Mouse (Mus musculus): ENCODE measurements around the gene Dnaaf1. TPM values are rescaled to one million over a fixed set of nuclear protein-coding genes. Genes with fewer than 3 reads are reported as not detected.

Dnaaf1 gene
- polyA plus RNA-seq, 1 experiment from 2014 or later: 0.11 TPM

DNA sequence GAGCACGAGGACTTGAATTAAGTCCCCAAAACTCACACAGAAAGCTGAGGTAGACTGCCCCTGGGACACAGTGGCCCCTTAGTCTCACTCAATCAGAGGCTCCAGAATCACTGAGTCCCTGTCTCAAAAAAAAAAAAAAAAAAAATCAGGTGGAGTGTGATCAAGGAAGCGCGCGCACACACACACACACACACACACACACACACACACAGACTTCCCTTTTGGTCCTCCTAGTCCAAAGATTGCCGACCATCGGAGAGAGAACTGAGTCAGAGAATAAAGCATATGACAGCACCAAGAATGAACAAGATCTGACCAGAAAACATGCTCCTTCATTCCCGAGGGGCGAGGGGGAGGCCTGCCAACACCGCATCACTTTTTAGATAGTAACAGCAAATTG, 17.9 kb upstream of the Dnaaf1 start:
- Histone ChIP-seq H3K27ac (no peak overlapping the region), H3K4me3 (peak overlapping the region; percentile 89), H3K27me3 (ENCODE audit: poor library complexity, severe bottlenecking) (no peaks in the 10 kb centered on the region), H3K9me3 (no peaks in the 10 kb centered on the region), H3K36me3 (replicated peaks) (peaks cover 24% of the 10 kb centered on the region), H3K4me1 (peaks cover 22% of the 10 kb centered on the region)
- 78% methylated on average over 9 of the region's 9 CpGs for WGBS
- no peak for DNase-seq (ENCODE audit: extremely low spot score, low spot score)

DNA sequence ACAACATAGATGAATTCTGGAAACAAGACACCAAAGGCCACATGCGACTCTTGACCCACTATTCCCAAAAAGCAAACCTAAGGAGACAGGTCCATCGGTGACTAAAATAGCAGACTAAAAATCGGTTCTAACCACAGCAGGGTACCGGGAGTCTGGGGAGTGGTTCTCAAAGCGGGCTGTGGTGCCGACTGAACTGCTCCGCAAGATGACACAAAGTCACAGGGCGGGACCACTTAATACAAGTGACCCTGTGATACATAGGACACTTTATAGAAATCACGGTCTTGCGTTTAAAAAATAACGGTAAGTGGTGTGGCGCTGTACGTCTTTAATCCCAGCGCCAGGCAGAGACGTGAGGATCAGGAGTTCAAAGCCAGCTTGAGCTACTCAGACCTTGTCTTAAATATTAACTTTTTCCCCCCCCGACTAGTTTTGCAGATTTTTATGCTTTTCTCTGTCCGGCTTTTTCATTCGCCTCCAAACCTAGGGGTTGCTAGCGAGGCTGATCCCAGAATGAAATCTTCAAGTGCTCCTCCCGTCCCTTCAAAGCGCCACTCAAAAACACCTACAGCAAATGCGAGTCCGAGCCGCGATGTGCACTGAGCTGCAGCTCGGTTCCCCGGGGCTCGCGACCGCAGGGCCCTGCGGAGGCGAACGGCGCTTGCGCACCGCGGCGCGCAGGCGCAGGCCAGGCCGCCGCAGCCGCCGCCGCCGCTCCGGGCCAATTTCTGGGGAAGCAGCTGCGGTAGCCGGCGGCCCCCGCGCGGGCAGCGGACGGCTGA, 17.0 kb upstream of the Dnaaf1 start:
- no peak for DNase-seq (ENCODE audit: extremely low spot score, low spot score)
- WGBS: 2% methylated on average over 55 of the region's 55 CpGs
- peak overlapping the region; percentile 95 for H3K27ac ChIP-seq
- H3K27me3 ChIP-seq (ENCODE audit: poor library complexity, severe bottlenecking): no peaks in the 10 kb centered on the region
- H3K4me1 ChIP-seq: peaks cover 21% of the 10 kb centered on the region
- peaks cover 32% of the 10 kb centered on the region for H3K36me3 ChIP-seq (replicated peaks)
- no peaks in the 10 kb centered on the region for H3K9me3 ChIP-seq
- peak overlapping the region; percentile 89 for H3K4me3 ChIP-seq

DNA sequence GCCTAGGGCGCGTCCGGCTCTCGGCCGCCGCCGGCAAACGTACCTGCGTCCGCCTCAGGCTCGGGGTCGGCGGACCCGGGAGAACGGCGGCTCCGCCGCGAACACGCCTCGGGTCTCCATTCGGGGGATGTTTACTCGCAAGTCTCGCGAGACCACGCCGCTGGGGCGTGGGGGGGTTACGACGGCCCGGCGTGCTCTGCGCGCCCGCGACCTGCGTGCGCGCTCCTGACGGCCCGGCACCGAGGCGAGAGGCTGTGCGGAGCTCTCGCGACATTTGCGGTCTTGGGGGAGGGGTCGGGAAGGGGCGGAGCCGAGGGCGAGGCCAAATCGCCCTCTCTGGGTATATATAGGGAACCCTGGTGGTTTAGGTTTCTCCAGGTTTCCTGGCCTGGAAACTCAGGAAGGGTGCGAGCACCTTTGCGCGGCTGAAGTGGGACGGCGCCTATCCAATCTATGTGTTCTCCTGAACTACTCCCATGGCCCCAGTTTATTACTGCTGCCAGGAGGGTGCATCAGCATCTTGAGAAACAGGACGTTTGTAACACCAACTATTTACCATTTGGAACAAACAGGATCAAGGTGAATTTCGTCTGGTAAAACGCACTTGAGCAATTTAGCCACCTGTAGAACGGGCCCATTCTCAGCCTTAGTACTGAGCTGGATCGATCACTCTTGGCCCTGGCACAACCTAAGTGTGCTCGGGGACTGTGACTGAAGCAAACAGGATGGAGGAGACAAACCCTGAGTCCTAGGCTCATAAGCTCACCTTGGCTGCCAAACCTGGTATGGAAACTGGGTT, 16.2 kb upstream of the Dnaaf1 start, which contains the start of gene Mbtps1:
Mbtps1 (minus strand) TSS at position 133 of the 799 bp plus-strand sequence.
- H3K4me1 ChIP-seq: peaks cover 19% of the 10 kb centered on the region
- H3K9me3 ChIP-seq: no peaks in the 10 kb centered on the region
- no peaks in the 10 kb centered on the region for H3K27me3 ChIP-seq (ENCODE audit: poor library complexity, severe bottlenecking)
- peaks cover 40% of the 10 kb centered on the region for H3K36me3 ChIP-seq (replicated peaks)
- H3K4me3 ChIP-seq: peak within 1 kb of the TSS; percentile 89
- DNase-seq (ENCODE audit: extremely low spot score, low spot score): peak; percentile 98
- WGBS: 7% methylated on average over 63 of the region's 63 CpGs
- H3K27ac ChIP-seq: peak within 1 kb of the TSS; percentile 95

DNA sequence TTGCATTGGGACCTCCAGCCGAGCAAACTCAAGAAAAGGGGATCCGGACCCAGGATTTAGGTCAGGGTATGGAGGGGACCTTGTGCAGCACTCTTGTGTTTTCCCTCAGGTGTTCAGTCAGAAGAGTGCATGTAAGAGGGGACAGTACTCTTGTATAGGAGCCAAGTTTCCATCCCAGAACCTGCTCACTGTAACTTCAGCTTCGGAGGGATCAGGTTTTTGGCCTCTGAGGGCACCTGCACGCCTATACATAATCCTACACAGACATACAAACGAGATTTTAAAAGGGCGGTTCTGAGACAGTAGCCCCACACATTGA, 15.7 kb upstream of the Dnaaf1 start:
- no peak for DNase-seq (ENCODE audit: extremely low spot score, low spot score)
- peaks cover 43% of the 10 kb centered on the region for H3K36me3 ChIP-seq (replicated peaks)
- peak overlapping the region; percentile 89 for H3K4me3 ChIP-seq
- peak overlapping the region; percentile 95; the same call in 1 of the 2 replicates for H3K27ac ChIP-seq
- peaks cover 19% of the 10 kb centered on the region for H3K4me1 ChIP-seq
- WGBS: 92% methylated on average over 6 of the region's 6 CpGs
- H3K9me3 ChIP-seq: no peaks in the 10 kb centered on the region
- H3K27me3 ChIP-seq (ENCODE audit: poor library complexity, severe bottlenecking): no peaks in the 10 kb centered on the region

DNA sequence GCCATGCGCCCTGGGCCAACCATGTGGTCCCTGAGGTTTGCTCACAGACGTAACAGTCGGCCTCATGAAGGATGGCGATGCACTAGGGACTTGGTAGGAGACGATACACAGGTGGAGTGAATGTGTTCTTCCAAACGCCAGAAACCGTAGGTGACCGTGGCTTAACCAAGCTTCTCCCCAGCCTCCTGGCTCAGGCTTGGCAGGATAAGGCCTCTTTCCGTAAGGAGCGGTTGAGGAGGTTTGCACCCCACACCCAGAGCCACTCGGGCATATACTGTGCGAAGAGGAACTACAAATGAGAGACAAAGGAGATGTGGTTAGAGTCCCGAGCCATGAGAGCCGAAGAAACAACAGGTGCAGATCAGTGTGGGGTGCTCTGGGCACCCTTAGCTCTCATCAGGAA, 11.2 kb upstream of the Dnaaf1 start:
- no peaks in the 10 kb centered on the region for H3K27me3 ChIP-seq (ENCODE audit: poor library complexity, severe bottlenecking)
- H3K4me1 ChIP-seq: peaks cover 5% of the 10 kb centered on the region; the same call in 1 of the 2 replicates
- DNase-seq (ENCODE audit: extremely low spot score, low spot score): no peak
- no peak overlapping the region for H3K27ac ChIP-seq
- H3K4me3 ChIP-seq: no peak overlapping the region
- H3K9me3 ChIP-seq: no peaks in the 10 kb centered on the region
- H3K36me3 ChIP-seq (replicated peaks): peaks cover 69% of the 10 kb centered on the region
- 93% methylated on average over 14 of the region's 14 CpGs for WGBS

DNA sequence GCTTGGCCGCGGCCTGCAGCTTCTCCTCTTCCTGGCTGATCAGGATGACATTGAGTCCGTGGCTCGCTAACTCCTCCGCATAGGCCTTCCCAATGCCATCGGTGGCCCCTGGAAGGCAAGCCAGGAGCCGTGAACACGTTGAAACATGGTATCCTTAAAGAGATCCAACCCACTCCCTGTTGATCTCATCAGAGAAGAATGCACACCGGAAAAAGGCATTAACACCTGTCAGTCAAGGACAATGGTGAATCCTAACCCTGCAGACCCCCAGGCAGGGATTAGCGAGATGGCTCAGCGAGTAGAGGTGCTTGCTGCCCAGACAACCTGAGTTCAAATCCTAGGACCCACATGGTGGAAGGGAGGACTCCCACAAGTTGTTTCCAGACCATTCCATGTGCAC, 8.7 kb upstream of the Dnaaf1 start:
- Histone ChIP-seq H3K27ac (no peak overlapping the region), H3K27me3 (ENCODE audit: poor library complexity, severe bottlenecking) (no peaks in the 10 kb centered on the region), H3K9me3 (no peaks in the 10 kb centered on the region), H3K36me3 (replicated peaks) (peaks cover 75% of the 10 kb centered on the region), H3K4me3 (no peak overlapping the region), H3K4me1 (peaks cover 9% of the 10 kb centered on the region; the same call in 1 of the 2 replicates)
- DNase-seq (ENCODE audit: extremely low spot score, low spot score): no peak
- WGBS: 84% methylated on average over 11 of the region's 11 CpGs

DNA sequence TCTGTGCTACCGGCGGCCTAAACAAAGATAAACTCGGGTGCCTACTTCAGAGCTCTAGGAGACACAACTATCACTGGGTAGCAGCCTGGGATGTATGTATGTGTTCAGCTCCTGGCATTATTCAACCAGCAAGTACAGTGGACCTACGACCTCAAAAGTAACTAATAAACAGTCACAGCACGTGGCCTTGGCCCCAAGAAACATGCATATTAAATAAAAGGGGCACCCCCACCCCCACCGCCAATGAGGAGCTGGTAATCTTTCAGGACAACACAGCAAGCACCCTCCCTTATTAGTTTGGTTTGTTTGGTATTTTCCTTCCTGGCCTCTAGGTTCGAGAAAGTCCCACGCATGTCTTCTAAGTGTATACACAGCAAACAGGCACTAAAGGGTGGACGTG, 6.8 kb upstream of the Dnaaf1 start:
- Histone ChIP-seq H3K27ac (no peak overlapping the region), H3K36me3 (replicated peaks) (peaks cover 60% of the 10 kb centered on the region), H3K27me3 (ENCODE audit: poor library complexity, severe bottlenecking) (peaks cover 10% of the 10 kb centered on the region), H3K9me3 (no peaks in the 10 kb centered on the region), H3K4me3 (no peak overlapping the region), H3K4me1 (peaks cover 15% of the 10 kb centered on the region)
- no peak for DNase-seq (ENCODE audit: extremely low spot score, low spot score)
- 90% methylated on average over 9 of the region's 9 CpGs for WGBS

DNA sequence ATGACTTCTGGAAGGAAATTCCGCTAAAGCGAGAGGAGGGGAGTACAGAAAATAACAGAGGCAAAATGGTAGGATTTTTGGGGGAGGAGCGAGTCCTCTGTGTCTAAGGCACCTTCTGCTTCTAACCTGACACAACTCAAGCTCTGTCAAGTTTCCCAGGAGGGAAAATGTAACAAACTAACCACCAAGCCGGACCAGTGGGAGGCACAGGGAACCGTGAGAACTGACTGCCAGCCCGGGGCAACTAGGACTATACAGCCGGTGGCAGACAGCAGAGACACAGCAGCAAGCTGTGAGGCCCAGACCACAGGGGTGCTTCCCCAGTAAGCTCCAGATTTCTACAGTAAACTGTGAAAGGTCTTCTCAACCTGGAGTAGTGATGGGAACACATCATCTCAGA, 6.1 kb upstream of the Dnaaf1 start:
- no peak overlapping the region for H3K27ac ChIP-seq
- 76% methylated on average over 7 of the region's 7 CpGs for WGBS
- no peak for DNase-seq (ENCODE audit: extremely low spot score, low spot score)
- H3K36me3 ChIP-seq (replicated peaks): peaks cover 53% of the 10 kb centered on the region
- no peaks in the 10 kb centered on the region for H3K9me3 ChIP-seq
- H3K4me1 ChIP-seq: peaks cover 22% of the 10 kb centered on the region
- H3K4me3 ChIP-seq: no peak overlapping the region
- H3K27me3 ChIP-seq (ENCODE audit: poor library complexity, severe bottlenecking): peaks cover 14% of the 10 kb centered on the region

DNA sequence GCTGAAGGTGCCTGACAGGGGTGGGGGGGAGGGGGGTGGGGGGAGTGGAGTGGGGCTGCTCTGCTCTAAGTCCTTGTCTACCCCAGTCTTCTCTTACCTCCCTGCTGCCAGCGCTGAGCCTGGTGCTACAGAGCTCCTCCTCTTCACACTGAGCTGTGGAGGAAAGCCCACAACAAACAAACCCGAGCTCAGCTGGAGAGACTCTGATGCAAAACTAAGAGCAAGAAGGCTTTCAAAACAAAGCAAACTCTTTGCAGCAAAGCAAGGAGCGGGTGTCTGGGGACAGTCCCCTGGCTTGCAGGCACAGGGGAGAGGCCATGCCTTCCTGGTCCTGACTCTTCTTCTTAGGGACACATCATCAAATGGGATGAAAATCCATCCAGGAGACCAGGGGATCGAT, 5.2 kb upstream of the Dnaaf1 start:
- 32% methylated on average over 4 of the region's 4 CpGs for WGBS
- Histone ChIP-seq H3K4me3 (no peak overlapping the region), H3K27me3 (ENCODE audit: poor library complexity, severe bottlenecking) (peaks cover 14% of the 10 kb centered on the region), H3K36me3 (replicated peaks) (peaks cover 44% of the 10 kb centered on the region), H3K9me3 (no peaks in the 10 kb centered on the region), H3K27ac (no peak overlapping the region), H3K4me1 (peaks cover 31% of the 10 kb centered on the region)
- DNase-seq (ENCODE audit: extremely low spot score, low spot score): no peak

DNA sequence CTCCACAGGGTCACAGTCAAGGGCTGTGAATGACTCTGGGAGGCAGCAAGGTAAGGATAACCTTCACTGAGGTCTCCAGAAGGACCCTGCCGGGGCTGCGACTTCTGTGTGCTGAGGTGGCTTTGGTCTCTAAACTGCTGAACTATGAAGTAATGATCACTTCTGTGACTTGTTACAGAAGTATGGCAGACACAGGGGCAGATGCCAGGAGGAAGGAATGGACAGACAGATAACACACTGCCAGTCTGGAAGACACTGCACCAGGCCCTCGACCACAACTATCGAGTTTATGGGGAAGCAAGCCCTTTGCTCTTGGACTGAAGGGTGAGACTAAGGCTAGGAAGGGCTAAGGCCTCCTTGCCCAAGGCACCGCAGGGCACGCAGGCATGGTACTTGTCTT, 3.9 kb upstream of the Dnaaf1 start:
- H3K4me3 ChIP-seq: no peak overlapping the region
- no peak for DNase-seq (ENCODE audit: extremely low spot score, low spot score)
- 90% methylated on average over 6 of the region's 6 CpGs for WGBS

DNA sequence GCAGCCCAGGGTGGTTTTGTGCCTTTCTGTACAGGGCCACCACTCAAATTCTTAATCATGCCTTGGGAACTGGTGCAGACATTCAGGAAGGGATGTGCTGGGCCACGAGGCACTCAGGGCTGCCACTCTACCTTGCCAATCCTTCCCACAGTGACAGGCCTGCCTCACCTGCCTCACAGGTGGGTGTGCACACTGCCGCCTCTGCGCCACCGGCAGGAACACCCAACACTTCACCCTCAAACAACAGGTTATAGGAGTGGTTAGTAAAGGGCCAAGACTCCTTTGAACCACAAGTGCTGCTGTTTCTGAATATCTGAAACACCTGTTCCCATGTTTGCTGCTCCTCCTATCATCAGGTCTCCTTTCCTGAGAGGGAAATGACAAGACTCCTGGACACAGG, 2.6 kb upstream of the Dnaaf1 start:
- no peaks in the 10 kb centered on the region for H3K9me3 ChIP-seq
- H3K27ac ChIP-seq: no peak overlapping the region
- no peak for DNase-seq (ENCODE audit: extremely low spot score, low spot score)
- WGBS: 94% methylated on average over 4 of the region's 4 CpGs
- H3K27me3 ChIP-seq (ENCODE audit: poor library complexity, severe bottlenecking): peaks cover 34% of the 10 kb centered on the region
- H3K36me3 ChIP-seq (replicated peaks): peaks cover 19% of the 10 kb centered on the region
- H3K4me1 ChIP-seq: peaks cover 37% of the 10 kb centered on the region
- no peak overlapping the region for H3K4me3 ChIP-seq

More for the DNA sequence above, 3.9 kb upstream of the Dnaaf1 start:
- Histone ChIP-seq H3K27me3 (ENCODE audit: poor library complexity, severe bottlenecking) (peaks cover 22% of the 10 kb centered on the region), H3K27ac (no peak overlapping the region), H3K9me3 (no peaks in the 10 kb centered on the region), H3K4me1 (peaks cover 37% of the 10 kb centered on the region), H3K36me3 (replicated peaks) (peaks cover 32% of the 10 kb centered on the region)

DNA sequence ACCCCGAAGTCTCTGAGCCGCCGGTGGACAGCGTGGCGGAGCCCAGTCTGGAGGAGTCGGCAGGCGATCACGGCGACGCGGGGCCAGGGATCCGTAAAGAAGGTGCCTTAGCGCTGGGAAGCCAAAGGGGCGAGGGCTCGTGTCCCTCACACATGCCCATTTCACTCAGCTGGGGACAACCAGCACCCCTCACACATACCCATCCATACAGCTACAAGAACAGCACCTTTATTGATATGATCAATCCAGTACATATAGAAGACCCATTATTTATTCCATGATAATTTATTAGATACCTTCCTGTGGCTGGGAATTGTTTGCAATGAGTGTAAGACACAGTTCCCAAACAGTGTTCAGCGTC, 311 bp downstream of the Dnaaf1 start:
- no peak for DNase-seq (ENCODE audit: extremely low spot score, low spot score)
- no peaks in the 10 kb centered on the region for H3K9me3 ChIP-seq
- H3K36me3 ChIP-seq (replicated peaks): peaks cover 6% of the 10 kb centered on the region; the same call in 1 of the 2 replicates
- peak overlapping the region; percentile 94 for H3K4me3 ChIP-seq
- 3% methylated on average over 16 of the region's 16 CpGs for WGBS
- peaks cover 31% of the 10 kb centered on the region for H3K4me1 ChIP-seq
- peak overlapping the region; percentile 93; the same call in 1 of the 2 replicates for H3K27ac ChIP-seq
- H3K27me3 ChIP-seq (ENCODE audit: poor library complexity, severe bottlenecking): peaks cover 60% of the 10 kb centered on the region

DNA sequence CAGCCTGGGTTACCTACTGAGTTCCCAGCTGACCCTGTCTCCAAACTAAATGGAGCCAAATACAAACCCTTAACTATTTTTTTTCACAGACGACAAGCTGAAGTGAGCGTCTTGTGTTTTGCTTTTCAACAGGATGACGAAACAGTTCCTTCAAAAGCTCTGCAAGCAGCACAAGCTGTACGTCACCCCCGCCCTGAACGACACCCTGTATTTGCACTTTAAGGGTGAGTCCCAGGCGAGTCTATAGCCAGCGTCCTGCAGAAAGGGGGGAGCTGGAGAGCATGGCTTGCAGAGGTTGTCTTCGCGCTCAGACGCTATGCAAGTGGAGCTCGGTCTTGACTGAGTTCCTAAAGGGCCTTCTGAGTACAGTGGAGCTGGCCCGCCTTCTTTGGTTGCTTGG, 4.1 kb downstream of the Dnaaf1 start:
- H3K4me3 ChIP-seq: no peak overlapping the region
- no peak overlapping the region for H3K27ac ChIP-seq
- no peak for DNase-seq (ENCODE audit: extremely low spot score, low spot score)
- H3K36me3 ChIP-seq (replicated peaks): no peaks in the 10 kb centered on the region
- peaks cover 17% of the 10 kb centered on the region for H3K4me1 ChIP-seq
- peaks cover 46% of the 10 kb centered on the region for H3K27me3 ChIP-seq (ENCODE audit: poor library complexity, severe bottlenecking)
- no peaks in the 10 kb centered on the region for H3K9me3 ChIP-seq
- WGBS: 48% methylated on average over 13 of the region's 13 CpGs
